ENCODE assay signal across 8 mouse cellular contexts in the genomic region with DNA sequence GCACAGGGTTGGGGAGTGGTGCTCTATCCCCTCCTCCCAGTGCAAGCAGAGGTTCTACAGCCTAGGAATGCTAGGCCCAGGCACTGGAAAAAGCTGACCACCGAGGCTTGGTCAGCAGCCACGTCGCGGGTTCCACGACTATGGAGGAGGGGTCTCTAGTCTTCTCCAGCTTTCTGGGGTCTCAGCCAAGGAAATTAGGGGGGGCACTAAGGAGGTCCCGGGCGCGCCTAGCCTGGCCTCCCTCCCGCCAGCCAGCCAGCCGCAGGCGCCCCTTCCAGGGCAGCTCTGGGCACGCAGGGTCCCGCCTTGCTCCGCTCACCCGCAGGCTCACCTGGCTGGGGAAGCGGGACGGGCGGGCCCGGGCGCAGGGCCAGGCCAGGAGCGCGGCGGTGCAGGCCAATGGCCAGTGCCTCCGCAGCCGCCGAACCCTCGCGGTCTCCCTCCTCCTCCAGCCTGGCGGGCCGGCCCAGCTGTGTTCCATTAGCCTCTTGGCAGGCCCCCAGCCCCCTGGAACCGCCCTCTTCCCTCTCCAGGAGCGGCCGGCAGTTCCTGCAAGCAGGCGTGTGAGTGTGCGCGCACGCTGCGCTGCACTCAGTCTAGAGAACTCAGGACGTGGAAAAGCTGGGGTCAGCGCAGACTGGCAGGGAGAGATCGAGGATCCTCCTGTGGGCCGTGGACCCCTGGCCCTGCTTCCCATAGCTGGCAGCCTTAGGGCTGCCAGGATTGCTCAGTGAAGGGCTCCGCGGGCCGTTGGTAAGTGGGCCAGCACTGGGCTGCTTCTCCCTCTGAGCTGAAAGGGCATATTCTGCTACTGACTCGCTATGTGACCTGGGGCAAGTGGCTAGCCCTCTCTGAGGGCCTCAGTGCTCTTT. TPM values are rescaled to one million over a fixed set of nuclear protein-coding genes. Genes with fewer than 3 reads are reported as not detected.
DNase-seq lines count a peak whose midpoint lies in the region; ATAC-seq and TF ChIP-seq lines count a peak whose summit lies in the region.

Col16a1 (plus strand) TSS at position 510 of the 872 bp plus-strand sequence.

- WGBS in large intestine, adult 2 months: 3% methylated on average over 46 of the region's 46 CpGs
- WGBS in lung, adult 2 months: 4% methylated on average over 42 of the region's 46 CpGs

- H3K9ac ChIP-seq in ES-E14 (ENCODE audit: insufficient read depth, low read depth, low read length, poor library complexity, severe bottlenecking): peak within 1 kb of the TSS; percentile 6

- no peak for TF ChIP-seq CTCF in lung, adult 2 months (IDR thresholded peaks at IDR 0.05; ENCODE audit: insufficient read depth, low read length)

- intact Hi-C loops in heart, postnatal 36 days (cut with DNase I): no loop called here

- H3K4me1 ChIP-seq in ES-E14 (ENCODE audit: control insufficient read depth in 2 of 2, insufficient read depth in 2 of 2, low read length in 2 of 2, poor library complexity in 1 of 2): peaks cover 0 to 10% of the 10 kb centered on the region in 2 experiments; a peak in 1 of 4 replicates
- peaks cover 6% of the 10 kb centered on the region for H3K4me1 ChIP-seq in lung, adult 2 months (ENCODE audit: control insufficient read depth, insufficient read depth, low read length)

- DNase-seq in ES-E14 (ENCODE audit: low read depth, low spot score): no peak
- peak; percentile 63 for DNase-seq in cerebellum, adult 9-11 months
- peak; percentile 44 to 71 for DNase-seq in frontal cortex, adult 2 months (ENCODE audit: extremely low spot score in 1 of 2, low spot score in 1 of 2)
- peak; percentile 92 to 93 for DNase-seq in heart, postnatal 36 days
- no peak for DNase-seq in large intestine, adult 2 months (ENCODE audit: low read depth, low spot score)
- DNase-seq in lung, adult 2 months: peak; percentile 82
- DNase-seq in ovary, postnatal 36 days (ENCODE audit: low spot score): peak; percentile 90

- no peak for ATAC-seq in erythroid progenitor cell, adult 5-6 weeks (replicated peaks; ENCODE audit: low FRiP score, poor library complexity, severe bottlenecking)

- H3K27ac ChIP-seq in ES-E14 (ENCODE audit: insufficient read depth, low read depth, low read length, poor library complexity, severe bottlenecking): no peak within 1 kb of the TSS

- H3K9me3 ChIP-seq in ES-E14 (ENCODE audit: control insufficient read depth, insufficient read depth, low read depth, low read length): no peaks in the 10 kb centered on the region

- TF ChIP-seq POLR2A in lung, adult 2 months (IDR thresholded peaks at IDR 0.05; ENCODE audit: borderline replicate concordance, extremely low read depth, low read depth, low read length): peak; percentile 31; the same call in 1 of the 2 replicates

- in situ Hi-C loops in ES-E14 (cut with MboI; ENCODE audit: low sequenced_read_pairs in 2 of 2, unreplicated experiment in 2 of 2): no loop called here

- peak within 1 kb of the TSS; percentile 66 to 69 for H3K4me3 ChIP-seq in ES-E14 (ENCODE audit: insufficient read depth in 1 of 2, low read depth in 1 of 2, low read length in 2 of 2, poor library complexity in 1 of 2, severe bottlenecking in 1 of 2)
- peak within 1 kb of the TSS; percentile 52 for H3K4me3 ChIP-seq in lung, adult 2 months (replicated peaks; ENCODE audit: extremely low read depth, low read depth, low read length)

- H3K36me3 ChIP-seq in ES-E14 (ENCODE audit: control insufficient read depth, insufficient read depth, low read length, poor library complexity, severe bottlenecking): no peaks in the 10 kb centered on the region

TF ChIP-seq in ES-E14, 5 proteins besides CTCF, POLR2A, EP300 and RAD21:
- TF ChIP-seq HCFC1 (IDR thresholded peaks at IDR 0.05; ENCODE audit: borderline replicate concordance, insufficient read depth, low read length): no peak
- no peak for TF ChIP-seq CHD2 (IDR thresholded peaks at IDR 0.05; ENCODE audit: low read depth, low read length)
- TF ChIP-seq ZC3H11A (IDR thresholded peaks at IDR 0.05; ENCODE audit: borderline replicate concordance, low read depth, low read length): no peak
- no peak for TF ChIP-seq ZNF384 (IDR thresholded peaks at IDR 0.05; ENCODE audit: low read depth, low read length)
- no peak for TF ChIP-seq MAFK (IDR thresholded peaks at IDR 0.05; ENCODE audit: insufficient read depth, low read depth, low read length)

RNA-seq across cellular contexts. Expression of gene Col16a1, which starts in this region (rescaled TPM):
- 3.1 and 4.9 TPM in 2 replicates for total RNA-seq in ES-E14 (2012; rRNA removed)
- 40.4 and 40.6 TPM in 2 replicates for polyA plus RNA-seq in frontal cortex, adult 2 months (2012; rRNA removed)
- total RNA-seq in heart, postnatal 36 days (2021): 1 to 10 TPM; 7.4 to 8.5 TPM
- polyA plus RNA-seq in large intestine, adult 2 months (2012; rRNA removed): 9.8 and 10.5 TPM in 2 replicates
- 27.9 and 31.8 TPM in 2 replicates for polyA plus RNA-seq in lung, adult 2 months (2012; rRNA removed)
- 5.8 TPM in 1 of 2 replicates, not detected in the other for total RNA-seq in erythroid progenitor cell, adult 5-6 weeks (2015; ENCODE audit: low replicate concordance)
- total RNA-seq in erythroid progenitor cell, adult 5-6 weeks (2017; ENCODE audit: low replicate concordance): not detected in 2 replicates

Comparison
In these comparisons a context has a peak if more than half of its experiments do, and no peak if none do; other contexts are left out.
1. DNase-seq: peak in cerebellum, adult 9-11 months (single experiment), frontal cortex, adult 2 months (2 of 2), heart, postnatal 36 days (2 of 2), lung, adult 2 months (single experiment) and ovary, postnatal 36 days (single experiment); none in ES-E14 (single experiment) and large intestine, adult 2 months (single experiment).